Mouse (Mus musculus) kidney, adult 9 months (tissue): ENCODE results near the gene Cyp2c50.
"Not testable (repeated sequence)": the region's sequence is repeated elsewhere in the genome, so short reads cannot be mapped to it uniquely, and the experiment has no call there.

Source experiments
- DNase-seq: peaks from one replicate; pipeline ENCODE4 v3.0.0; 2022

The Cyp2c50 gene

GRCm38 (mm10) chr19:40089421-40089820, at the start of gene Cyp2c50:
TSS of gene Cyp2c50 (plus strand) at chr19:40089688.
- DNase-seq = not testable (repeated sequence)

- DNase-seq = no peak
Measured at GRCm38 (mm10) chr19:40073701-40074100, 15.8 kb upstream of the Cyp2c50 start, which contains the start of gene Cyp2c54. TSS of gene Cyp2c54 (minus strand) at chr19:40073827.

- no peak for DNase-seq
Measured at GRCm38 (mm10) chr19:40088381-40088780, 1.1 kb upstream of the Cyp2c50 start.

- no peak for DNase-seq
Measured at GRCm38 (mm10) chr19:40091111-40091510, 1.6 kb downstream of the Cyp2c50 start.

GRCm38 (mm10) chr19:40119624-40120023, 30.1 kb downstream of the Cyp2c50 start:
- not testable (repeated sequence) for DNase-seq

- not testable (repeated sequence) for DNase-seq
Measured at GRCm38 (mm10) chr19:40125165-40125564, 35.7 kb downstream of the Cyp2c50 start.

GRCm38 (mm10) chr19:40126996-40127395, 37.5 kb downstream of the Cyp2c50 start:
- DNase-seq = not testable (repeated sequence)
